Mouse (Mus musculus): ENCODE data around the gene Nedd9. TPM values are rescaled to one million over a fixed set of nuclear protein-coding genes. Genes with fewer than 3 reads are reported as not detected.
"Not testable (repeated sequence)": the region's sequence is repeated elsewhere in the genome, so short reads cannot be mapped to it uniquely, and the experiment has no call there.

The Nedd9 gene
- polyA plus RNA-seq, 1 experiment, result 26.5 TPM

DNA sequence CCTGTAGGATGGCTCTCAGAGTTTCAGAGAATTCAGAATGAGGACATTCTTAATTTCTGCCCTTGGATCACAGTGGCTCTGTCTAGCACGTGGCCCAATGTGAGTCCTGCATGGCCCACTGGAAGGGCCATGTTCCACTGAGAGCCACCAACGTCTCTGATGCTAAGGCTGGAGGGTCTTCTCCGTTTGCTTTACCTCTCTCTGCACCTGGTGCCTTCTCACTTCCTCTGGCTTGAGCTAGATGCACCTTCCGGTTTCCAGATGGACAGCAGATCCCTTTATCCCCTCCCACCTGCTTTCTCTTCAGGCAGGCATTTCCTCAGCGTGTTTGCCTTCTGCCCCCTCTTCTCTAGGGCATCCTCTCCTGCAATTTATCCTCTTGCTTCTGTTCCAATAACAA, 118.5 kb downstream of the Nedd9 start:
- no peak for TF ChIP-seq CTCF (IDR thresholded peaks at IDR 0.05; ENCODE audit: control insufficient read depth, insufficient read depth, low read length)
- TF ChIP-seq POLR2A (IDR thresholded peaks at IDR 0.05; ENCODE audit: borderline replicate concordance, control insufficient read depth, low read depth, low read length), result no peak
- Histone ChIP-seq H3K27ac (ENCODE audit: control insufficient read depth, insufficient read depth, low read depth, low read length, poor library complexity) (no peak overlapping the region), H3K4me1 (ENCODE audit: control insufficient read depth, insufficient read depth, low read length) (peaks cover 7% of the 10 kb centered on the region; the same call in 1 of the 2 replicates), H3K4me3 (replicated peaks; ENCODE audit: control insufficient read depth, low read depth, low read length) (no peak overlapping the region)
- 77% methylated on average over 5 of the region's 5 CpGs for WGBS

DNA sequence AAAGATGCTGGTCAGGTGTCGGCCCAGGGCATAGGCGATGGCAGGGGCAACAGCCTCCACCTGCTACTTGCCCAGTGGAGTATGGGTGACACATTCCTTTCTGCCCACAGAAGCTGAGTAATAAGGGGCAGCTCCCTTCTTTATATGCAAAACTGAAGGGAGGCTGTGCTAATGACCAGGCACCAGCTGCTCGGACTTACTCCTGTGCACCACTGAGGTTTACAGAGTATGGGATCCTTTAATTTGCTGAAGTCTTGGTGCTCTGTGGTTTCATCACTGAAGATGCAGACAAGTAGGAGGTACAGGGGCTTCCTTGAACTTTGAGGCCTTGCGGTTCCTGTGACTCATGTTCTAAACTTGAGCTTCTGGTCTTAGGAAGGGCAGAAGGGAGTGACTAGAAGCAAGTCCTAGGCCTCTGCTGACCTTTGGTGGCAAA, 120.0 kb downstream of the Nedd9 start:
- WGBS, result 79% methylated on average over 4 of the region's 4 CpGs
- peaks cover 2% of the 10 kb centered on the region; the same call in 1 of the 2 replicates for H3K4me1 ChIP-seq (ENCODE audit: control insufficient read depth, insufficient read depth, low read length)
- no peak overlapping the region for H3K4me3 ChIP-seq (replicated peaks; ENCODE audit: control insufficient read depth, low read depth, low read length)
- H3K27ac ChIP-seq (ENCODE audit: control insufficient read depth, insufficient read depth, low read depth, low read length, poor library complexity), result no peak overlapping the region
- no peak for TF ChIP-seq POLR2A (IDR thresholded peaks at IDR 0.05; ENCODE audit: borderline replicate concordance, control insufficient read depth, low read depth, low read length)

GRCm38 (mm10) chr13:41366609-41367008, 120.6 kb downstream of the Nedd9 start:
- H3K27ac ChIP-seq (ENCODE audit: control insufficient read depth, insufficient read depth, low read depth, low read length, poor library complexity); H3K4me1 ChIP-seq (ENCODE audit: control insufficient read depth, insufficient read depth, low read length); H3K4me3 ChIP-seq (replicated peaks; ENCODE audit: control insufficient read depth, low read depth, low read length): not testable (repeated sequence)
- WGBS, result 77% methylated on average over 1 of the region's 1 CpGs

DNA sequence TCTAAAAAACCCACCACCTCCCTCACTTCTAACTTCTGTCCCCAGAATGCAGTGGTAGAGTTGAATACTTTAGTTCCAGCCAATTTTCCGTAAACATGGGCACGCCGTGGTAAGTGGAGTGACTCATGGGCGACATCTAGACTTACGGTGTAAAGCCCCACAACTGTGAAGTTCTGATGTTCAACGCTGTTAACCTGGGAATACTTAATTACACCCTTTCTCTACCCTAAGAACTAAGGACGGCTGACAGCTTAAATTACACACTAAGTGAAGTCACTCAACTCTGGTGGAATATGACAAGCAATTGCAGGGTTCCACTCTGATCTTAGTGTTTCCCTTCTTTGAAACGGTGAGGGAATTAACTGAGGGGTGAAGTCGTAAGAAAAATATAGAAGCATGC, 122.9 kb downstream of the Nedd9 start:
- Histone ChIP-seq H3K27ac (ENCODE audit: control insufficient read depth, insufficient read depth, low read depth, low read length, poor library complexity) (no peak overlapping the region), H3K4me1 (ENCODE audit: control insufficient read depth, insufficient read depth, low read length) (no peaks in the 10 kb centered on the region; the same call in 1 of the 2 replicates), H3K4me3 (replicated peaks; ENCODE audit: control insufficient read depth, low read depth, low read length) (no peak overlapping the region)
- WGBS, result 89% methylated on average over 9 of the region's 9 CpGs
- TF ChIP-seq POLR2A (IDR thresholded peaks at IDR 0.05; ENCODE audit: borderline replicate concordance, control insufficient read depth, low read depth, low read length), result no peak
- TF ChIP-seq CTCF (IDR thresholded peaks at IDR 0.05; ENCODE audit: control insufficient read depth, insufficient read depth, low read length), result no peak

GRCm38 (mm10) chr13:41362909-41363308, 124.3 kb downstream of the Nedd9 start:
- WGBS, result 75% methylated on average over 6 of the region's 6 CpGs
- no peak overlapping the region for H3K4me3 ChIP-seq (replicated peaks; ENCODE audit: control insufficient read depth, low read depth, low read length)
- TF ChIP-seq CTCF (IDR thresholded peaks at IDR 0.05; ENCODE audit: control insufficient read depth, insufficient read depth, low read length) (no peak), POLR2A (IDR thresholded peaks at IDR 0.05; ENCODE audit: borderline replicate concordance, control insufficient read depth, low read depth, low read length) (no peak)
- no peak overlapping the region for H3K27ac ChIP-seq (ENCODE audit: control insufficient read depth, insufficient read depth, low read depth, low read length, poor library complexity)
- no peaks in the 10 kb centered on the region; the same call in 1 of the 2 replicates for H3K4me1 ChIP-seq (ENCODE audit: control insufficient read depth, insufficient read depth, low read length)

DNA sequence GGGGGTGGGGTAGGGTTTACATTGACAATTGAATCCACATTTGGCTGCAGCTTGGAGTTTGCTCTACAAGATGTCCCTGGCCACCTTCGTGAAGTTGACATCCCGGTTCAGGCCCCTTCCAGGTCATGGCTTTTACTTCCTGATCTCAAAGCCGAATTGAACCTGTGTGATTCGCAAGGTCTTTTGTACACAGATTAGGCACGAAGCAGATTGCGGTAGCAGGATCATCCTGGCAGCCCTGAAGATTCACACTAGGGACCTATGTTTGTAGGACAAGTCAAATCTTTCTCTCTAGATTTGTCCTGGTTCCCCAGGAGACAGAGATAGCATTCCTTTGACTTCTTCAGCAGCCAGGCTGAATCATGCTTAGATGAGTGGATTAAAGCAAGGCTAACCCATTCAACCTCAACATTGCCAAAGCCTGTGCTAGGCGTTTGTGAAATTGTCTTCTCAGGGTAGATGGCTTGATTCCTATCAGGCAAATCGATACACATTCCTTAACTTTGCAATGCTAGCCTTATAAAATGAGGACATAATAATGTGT, 126.8 kb downstream of the Nedd9 start:
- Histone ChIP-seq H3K4me1 (ENCODE audit: control insufficient read depth, insufficient read depth, low read length) (no peaks in the 10 kb centered on the region; the same call in 1 of the 2 replicates), H3K27ac (ENCODE audit: control insufficient read depth, insufficient read depth, low read depth, low read length, poor library complexity) (no peak overlapping the region), H3K4me3 (replicated peaks; ENCODE audit: control insufficient read depth, low read depth, low read length) (no peak overlapping the region)
- WGBS, result 63% methylated on average over 8 of the region's 8 CpGs
- no peak for TF ChIP-seq CTCF (IDR thresholded peaks at IDR 0.05; ENCODE audit: control insufficient read depth, insufficient read depth, low read length)
- no peak for TF ChIP-seq POLR2A (IDR thresholded peaks at IDR 0.05; ENCODE audit: borderline replicate concordance, control insufficient read depth, low read depth, low read length)

DNA sequence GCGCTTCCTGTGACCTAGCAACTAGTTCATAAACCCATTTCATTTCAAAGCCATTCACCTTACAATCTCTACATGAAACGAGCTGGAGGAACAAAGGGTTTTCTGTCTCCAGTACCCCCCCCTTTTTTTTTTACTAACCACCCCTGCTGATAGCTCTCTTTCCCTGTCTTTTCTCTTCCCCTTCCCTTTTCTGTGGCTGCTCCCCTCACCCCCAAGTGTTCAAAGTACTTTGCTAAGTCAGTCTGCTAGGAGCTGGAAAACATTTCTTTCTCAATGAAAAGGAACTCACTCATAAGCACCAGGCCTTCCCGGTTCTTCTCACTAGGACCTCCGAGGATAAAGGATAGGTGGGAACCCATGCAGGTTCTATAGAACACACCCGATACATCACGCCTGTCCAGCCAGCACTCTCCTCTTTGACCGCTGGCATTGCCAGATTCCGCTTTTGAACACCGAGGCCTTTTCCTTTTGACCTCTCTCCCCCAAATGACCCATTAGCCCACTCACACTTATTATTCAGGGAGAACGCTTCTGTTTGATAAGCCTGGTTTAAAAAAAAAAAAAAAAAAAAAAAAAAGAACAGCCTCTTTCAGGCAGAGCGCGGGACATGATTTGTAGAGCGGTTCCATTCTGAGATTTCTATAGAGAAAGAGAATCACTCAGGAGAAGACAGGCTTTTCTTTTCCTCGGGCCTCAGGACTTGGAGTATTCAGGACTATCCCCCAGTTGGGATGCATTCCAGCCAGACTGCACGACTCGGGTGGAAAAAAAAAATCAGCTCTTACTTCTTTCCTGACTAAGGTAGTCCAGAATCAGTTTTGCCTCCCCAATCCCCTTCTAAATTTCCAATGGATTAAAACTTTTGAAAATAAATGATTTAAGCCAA, 127.6 kb downstream of the Nedd9 start:
- TF ChIP-seq POLR2A (IDR thresholded peaks at IDR 0.05; ENCODE audit: borderline replicate concordance, control insufficient read depth, low read depth, low read length) (no peak), CTCF (IDR thresholded peaks at IDR 0.05; ENCODE audit: control insufficient read depth, insufficient read depth, low read length) (no peak)
- H3K4me1 ChIP-seq (ENCODE audit: control insufficient read depth, insufficient read depth, low read length), result no peaks in the 10 kb centered on the region; the same call in 1 of the 2 replicates
- WGBS, result 13% methylated on average over 16 of the region's 16 CpGs
- peak overlapping the region; percentile 57 for H3K4me3 ChIP-seq (replicated peaks; ENCODE audit: control insufficient read depth, low read depth, low read length)
- no peak overlapping the region for H3K27ac ChIP-seq (ENCODE audit: control insufficient read depth, insufficient read depth, low read depth, low read length, poor library complexity)

DNA sequence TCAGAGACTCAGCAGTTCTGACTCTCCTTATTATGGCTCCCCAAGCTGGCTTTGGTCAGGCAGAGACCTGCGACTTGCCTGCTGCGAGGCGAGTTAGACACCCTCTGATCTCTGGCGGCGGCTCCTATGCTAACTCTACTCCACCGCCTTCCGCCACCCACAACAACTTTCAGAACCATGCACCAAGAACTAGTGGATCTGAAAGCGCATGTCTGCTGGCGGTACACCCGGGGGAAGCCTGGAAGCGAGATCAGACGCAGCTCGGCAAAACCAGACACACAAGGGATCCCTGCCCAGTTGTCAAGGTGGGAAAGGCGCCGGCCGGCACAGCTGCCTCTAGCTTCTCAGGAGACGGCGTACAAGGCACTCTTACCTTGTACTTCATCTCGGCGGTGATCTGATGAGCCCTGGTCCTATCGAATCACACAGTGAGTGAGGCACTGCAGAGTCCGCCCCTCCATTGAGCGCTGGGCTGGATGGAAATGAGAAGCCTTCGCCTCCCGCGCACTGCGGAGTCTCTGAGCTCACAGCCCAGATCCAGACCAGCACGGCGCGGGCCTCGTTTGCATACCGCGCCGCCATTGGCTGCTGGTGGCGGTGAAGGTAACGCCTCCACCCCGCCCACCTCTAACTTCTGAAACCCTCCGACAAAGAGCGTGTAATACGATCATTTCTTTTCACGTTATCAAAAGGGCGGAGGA, 128.5 kb downstream of the Nedd9 start:
- Histone ChIP-seq H3K4me1 (ENCODE audit: control insufficient read depth, insufficient read depth, low read length) (no peaks in the 10 kb centered on the region; the same call in 1 of the 2 replicates), H3K4me3 (replicated peaks; ENCODE audit: control insufficient read depth, low read depth, low read length) (peak overlapping the region; percentile 57), H3K27ac (ENCODE audit: control insufficient read depth, insufficient read depth, low read depth, low read length, poor library complexity) (peak overlapping the region; percentile 47)
- under 1% methylated on average over 42 of the region's 42 CpGs for WGBS
- no peak for TF ChIP-seq CTCF (IDR thresholded peaks at IDR 0.05; ENCODE audit: control insufficient read depth, insufficient read depth, low read length)
- peak; percentile 97 for TF ChIP-seq POLR2A (IDR thresholded peaks at IDR 0.05; ENCODE audit: borderline replicate concordance, control insufficient read depth, low read depth, low read length)

Measured in bone marrow, adult 2 months (tissue).